Mouse (Mus musculus) thymus, postnatal 25 days (tissue): ENCODE measurements around the gene Gm379.

Experiments used
- DNase-seq: peaks from one replicate; pipeline ENCODE4 v3.0.0; 2022

Gene Gm379

DNA sequence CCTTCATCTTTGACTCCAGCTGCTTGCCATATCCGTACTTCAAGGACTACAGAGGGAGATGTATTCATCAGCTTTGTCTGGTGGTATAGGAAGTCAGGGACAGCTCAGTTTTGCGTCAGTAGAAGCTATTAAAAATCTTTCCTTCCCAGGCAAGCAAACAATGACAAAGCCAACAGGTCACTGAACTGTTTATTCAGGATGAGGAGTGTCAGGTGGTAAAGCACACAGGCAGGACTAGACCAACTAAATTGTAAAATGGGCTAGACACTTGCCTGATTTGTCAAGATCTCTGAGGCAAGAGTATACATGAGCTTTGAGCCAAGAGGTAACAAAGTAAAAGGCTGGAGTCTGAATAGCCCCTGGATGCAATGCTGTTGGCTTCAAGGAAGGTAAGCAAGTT lies at the start of gene Gm379:
Gene Gm379, minus strand, starts transcription at position 7 of the 400 bp plus-strand sequence.
- no peak for DNase-seq

DNA sequence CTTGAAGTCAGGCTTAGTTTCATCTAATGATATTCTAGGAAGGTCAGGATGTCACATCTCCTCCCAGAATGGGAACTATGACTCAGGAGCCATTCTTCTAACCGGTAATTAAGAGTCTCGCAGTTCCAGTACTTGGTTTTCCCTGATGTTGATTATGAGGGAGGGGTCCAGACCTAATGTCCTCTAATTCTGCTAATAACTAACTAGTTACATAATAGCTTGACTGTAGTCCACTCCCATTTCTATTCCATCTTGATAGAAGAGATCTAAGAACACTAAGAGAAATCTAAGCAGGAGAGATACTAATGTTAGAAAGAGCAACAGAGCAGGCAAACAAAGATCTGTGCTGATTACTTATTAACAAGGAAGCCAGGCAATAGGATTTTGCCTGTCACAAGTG lies 39.6 kb upstream of the Gm379 start:
- DNase-seq = no peak

DNA sequence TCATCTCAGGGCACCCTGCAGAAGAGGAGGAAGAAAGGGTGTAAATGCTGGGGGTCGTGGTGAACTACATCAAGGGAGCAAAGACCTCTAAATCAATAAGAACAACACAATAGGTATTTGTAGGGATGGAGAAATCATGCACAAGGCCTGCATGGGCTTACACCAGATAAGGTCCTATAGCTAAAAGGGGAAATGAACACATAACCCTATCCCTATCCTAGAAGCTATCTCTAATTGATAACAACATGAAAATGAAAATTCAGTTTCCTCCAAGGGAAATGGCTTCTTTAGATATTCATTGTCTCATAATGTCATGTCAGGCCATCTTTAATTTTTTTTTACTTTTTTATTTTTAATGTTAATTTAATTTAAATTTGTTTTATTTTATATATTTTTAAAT lies 4.2 kb upstream of the Gm379 start:
- DNase-seq = no peak

DNA sequence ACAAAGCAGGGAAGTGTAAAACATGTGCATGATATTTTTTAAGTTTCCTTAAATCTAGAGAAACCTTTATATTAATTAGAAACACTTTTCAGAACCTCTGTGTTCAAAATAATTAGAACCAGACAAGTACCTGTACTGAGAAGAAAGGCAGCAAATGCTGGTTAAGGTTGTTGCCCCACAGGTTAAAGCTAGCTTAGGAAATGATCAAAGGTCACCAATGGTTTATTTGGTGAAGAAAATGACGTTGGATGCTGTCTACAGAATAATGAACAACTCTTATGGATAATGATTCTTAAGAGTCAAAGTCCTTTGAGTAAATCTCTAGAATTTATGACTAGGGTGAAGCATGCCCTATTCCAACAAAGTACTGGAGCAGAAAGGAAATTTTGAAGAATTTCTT lies 42.7 kb downstream of the Gm379 start:
- DNase-seq = no peak

DNA sequence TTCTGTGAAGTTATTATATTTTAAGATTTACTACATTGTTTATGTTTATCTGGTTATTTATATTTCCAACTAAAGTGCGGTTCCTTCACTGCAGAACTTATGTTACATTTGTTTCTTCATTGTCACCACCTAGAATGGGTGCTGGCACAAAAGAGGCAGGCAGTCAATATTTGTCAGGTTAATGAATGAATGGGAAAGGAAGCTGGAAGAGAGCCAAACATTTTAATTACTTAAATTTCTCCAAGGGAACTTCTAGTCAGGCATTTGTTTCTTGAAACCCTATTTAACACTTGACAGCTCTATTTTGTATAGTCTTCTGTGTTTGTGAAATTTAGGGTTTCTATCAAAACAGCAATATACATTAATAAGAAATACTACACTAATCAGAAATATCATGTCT lies 43.8 kb downstream of the Gm379 start:
- no peak for DNase-seq
